Mouse (Mus musculus) midbrain, embryonic 16.5 days (tissue): ENCODE measurements around the gene Atp10b. TPM values are rescaled to one million over a fixed set of nuclear protein-coding genes. Genes with fewer than 3 reads are reported as not detected.

ENCODE experiments used
- ATAC-seq: fragments of 200-750 bp; cut with Nextera tagmentation; 2 replicates; pipeline ENCODE4 v1.8.0; 2017; ENCODE audit warnings: moderate TSS enrichment
- H3K27ac ChIP-seq: fragments of 300-500 bp; sonication (generic); 2 replicates; pipeline ENCODE4 v1.5.1; 2014; ENCODE audit warnings: mild to moderate bottlenecking, low read length, mixed read lengths
- H3K27me3 ChIP-seq: fragments of 300-500 bp; sonication (generic); 2 replicates; pipeline ENCODE4 v1.6.1; 2014; ENCODE audit warnings: low read depth, low read length, mixed read lengths; ENCODE audit not compliant: control insufficient read depth, insufficient read depth
- H3K36me3 ChIP-seq: fragments of 300-500 bp; sonication (generic); 2 replicates; pipeline ENCODE4 v1.6.1; 2014; ENCODE audit warnings: mild to moderate bottlenecking, low read length, moderate library complexity, mixed read lengths; ENCODE audit not compliant: control insufficient read depth, insufficient read depth
- H3K4me1 ChIP-seq: fragments of 300-500 bp; sonication (generic); 2 replicates; pipeline ENCODE4 v1.6.1; 2014; ENCODE audit warnings: mild to moderate bottlenecking, low read length, mixed read lengths; ENCODE audit not compliant: control insufficient read depth, insufficient read depth
- H3K4me2 ChIP-seq: fragments of 300-500 bp; sonication (generic); 2 replicates; pipeline ENCODE4 v1.6.1; 2014; ENCODE audit warnings: mild to moderate bottlenecking, low read length, mixed read lengths
- H3K4me3 ChIP-seq: fragments of 300-500 bp; sonication (generic); 2 replicates; pipeline ENCODE4 v1.5.1; 2014; ENCODE audit warnings: low read depth, mild to moderate bottlenecking, low read length, moderate library complexity, mixed read lengths
- H3K9ac ChIP-seq: fragments of 300-500 bp; sonication (generic); 2 replicates; pipeline ENCODE4 v1.6.1; 2014; ENCODE audit warnings: low read depth, low read length, mixed read lengths
- H3K9me3 ChIP-seq: fragments of 300-500 bp; sonication (generic); replicated peaks from 2 replicates; pipeline ENCODE4 v1.6.1; 2014; ENCODE audit warnings: mild to moderate bottlenecking, low read length, mixed read lengths; ENCODE audit not compliant: control insufficient read depth, poor library complexity, severe bottlenecking
- WGBS: fragments of 180-500 bp; shearing (Covaris S2); extraction: QIAGEN DNeasy Blood & Tissue Kit; methylation state at CpG from one replicate; pipeline ENCODE4 v1.1.7; 2014; 5-methylcytosine and 5-hydroxymethylcytosine counted together
- polyA plus RNA-seq: library from polyadenylated mRNA; unstranded; fragments of >200 nt; fragmentation: Nextera tagmentation; extraction: Ambion mirVana; gene quantifications from 2 replicates; pipeline ENCODE4 v1.2.1, GENCODE M21; 2015

The Atp10b gene
- polyA plus RNA-seq, 1 experiment from 2014 or later: 0.28 TPM

GRCm38 (mm10) chr11:43148341-43148740 is 1.3 kb upstream of the Atp10b start:
- WGBS: 95% methylated on average over 1 of the region's 1 CpGs
- Histone ChIP-seq H3K27me3 (no peaks in the 10 kb centered on the region), H3K4me3 (no peak overlapping the region), H3K27ac (no peak overlapping the region), H3K9ac (no peak overlapping the region), H3K9me3 (no peaks in the 10 kb centered on the region), H3K4me2 (no peak overlapping the region), H3K36me3 (no peaks in the 10 kb centered on the region), H3K4me1 (no peaks in the 10 kb centered on the region)
- ATAC-seq: no peak

GRCm38 (mm10) chr11:43155004-43155403 is 5.3 kb downstream of the Atp10b start:
- H3K27ac ChIP-seq: no peak overlapping the region
- H3K9me3 ChIP-seq: no peaks in the 10 kb centered on the region
- H3K4me1 ChIP-seq: no peaks in the 10 kb centered on the region
- H3K27me3 ChIP-seq: no peaks in the 10 kb centered on the region
- H3K4me2 ChIP-seq: no peak overlapping the region
- H3K36me3 ChIP-seq: no peaks in the 10 kb centered on the region
- no peak overlapping the region for H3K9ac ChIP-seq
- ATAC-seq: no peak
- no peak overlapping the region for H3K4me3 ChIP-seq
- WGBS: 88% methylated on average over 1 of the region's 1 CpGs

DNA sequence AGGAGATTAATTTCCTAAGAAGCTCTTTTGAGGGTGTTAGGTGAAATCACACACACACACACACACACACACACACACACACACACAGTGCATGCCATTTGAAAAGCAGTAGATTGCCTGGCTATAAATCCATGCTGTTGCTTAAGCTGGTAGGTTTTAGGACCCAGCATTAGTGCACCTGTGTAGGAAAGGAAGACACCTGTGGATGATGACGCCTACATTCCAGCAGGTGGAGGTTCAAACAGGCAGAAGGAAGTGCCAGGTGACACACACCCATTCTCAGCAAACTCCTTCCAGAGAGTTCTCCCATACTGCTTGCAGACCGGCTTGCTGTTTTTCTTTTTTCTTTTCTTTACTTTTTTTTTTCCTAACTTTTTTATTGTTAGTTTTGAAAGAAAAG is 5.7 kb downstream of the Atp10b start:
- H3K27me3 ChIP-seq: no peaks in the 10 kb centered on the region
- no peak overlapping the region for H3K27ac ChIP-seq
- no peaks in the 10 kb centered on the region for H3K4me1 ChIP-seq
- no peak overlapping the region for H3K9ac ChIP-seq
- no peak overlapping the region for H3K4me3 ChIP-seq
- H3K9me3 ChIP-seq: no peaks in the 10 kb centered on the region
- ATAC-seq: no peak
- H3K36me3 ChIP-seq: no peaks in the 10 kb centered on the region
- 86% methylated on average over 2 of the region's 2 CpGs for WGBS
- H3K4me2 ChIP-seq: no peak overlapping the region

DNA sequence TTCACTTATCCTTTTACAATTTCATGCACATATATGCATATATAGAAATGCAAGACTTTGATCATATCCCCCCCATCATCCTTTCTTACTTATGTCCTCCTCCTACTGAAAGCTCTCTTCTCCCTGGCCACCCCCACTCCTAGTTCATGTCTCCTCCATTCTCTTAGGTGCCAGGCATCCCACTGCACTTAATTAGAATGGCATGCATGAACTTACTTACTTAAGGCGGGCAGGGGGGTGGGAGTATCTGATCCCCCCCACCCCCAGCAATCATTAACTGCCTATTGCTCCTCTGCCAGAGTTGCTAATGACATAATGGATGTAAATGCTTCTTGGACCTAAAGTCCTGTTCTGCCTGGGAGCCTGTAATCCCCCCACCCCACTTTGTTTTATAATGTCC is 9.1 kb downstream of the Atp10b start:
- no peaks in the 10 kb centered on the region for H3K36me3 ChIP-seq
- no peak for ATAC-seq
- no peak overlapping the region for H3K9ac ChIP-seq
- H3K27ac ChIP-seq: no peak overlapping the region
- H3K4me2 ChIP-seq: no peak overlapping the region
- no peak overlapping the region for H3K4me3 ChIP-seq
- no peaks in the 10 kb centered on the region for H3K9me3 ChIP-seq
- no peaks in the 10 kb centered on the region for H3K4me1 ChIP-seq
- WGBS: 53% methylated on average over 1 of the region's 1 CpGs
- no peaks in the 10 kb centered on the region for H3K27me3 ChIP-seq

DNA sequence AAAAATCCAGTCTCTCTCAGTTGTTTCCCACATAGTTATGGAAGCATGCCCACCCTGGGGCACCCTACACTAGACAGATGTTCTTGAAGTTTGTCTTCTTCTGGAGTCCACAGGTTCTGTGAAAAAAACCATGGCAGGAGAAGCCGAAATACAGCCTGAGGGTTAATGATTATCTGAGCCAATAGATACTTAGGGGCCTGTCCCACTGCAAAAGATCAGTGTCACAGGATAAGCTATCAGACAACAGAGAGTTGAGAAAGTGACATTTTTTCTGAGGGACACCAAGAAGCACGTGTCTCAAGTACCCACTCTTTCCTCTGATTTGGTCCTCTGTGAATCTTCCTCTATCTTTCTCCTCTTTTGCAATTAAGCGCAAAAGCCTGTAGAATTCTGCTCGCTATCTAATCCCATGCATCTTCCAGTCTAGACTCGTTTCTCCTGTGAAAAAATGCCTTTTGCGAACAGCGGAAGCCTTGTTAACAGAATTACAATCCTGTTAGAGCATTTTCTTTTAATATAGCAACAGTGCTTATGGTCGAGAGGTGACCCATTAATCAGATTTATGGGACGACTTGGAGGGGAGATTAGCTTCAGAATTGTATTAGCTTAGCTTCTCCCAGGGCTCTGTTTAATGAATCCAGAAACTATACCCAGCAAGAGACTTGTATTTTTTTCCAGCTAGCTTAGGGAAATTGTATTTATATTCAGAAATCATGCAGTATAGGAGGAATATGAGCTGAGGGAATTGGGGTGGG is 10.7 kb downstream of the Atp10b start:
- ATAC-seq: no peak
- Histone ChIP-seq H3K27me3 (no peaks in the 10 kb centered on the region), H3K4me1 (no peaks in the 10 kb centered on the region), H3K4me3 (no peak overlapping the region), H3K27ac (no peak overlapping the region), H3K9ac (no peak overlapping the region), H3K4me2 (no peak overlapping the region), H3K36me3 (no peaks in the 10 kb centered on the region), H3K9me3 (no peaks in the 10 kb centered on the region)
- WGBS: 68% methylated on average over 9 of the region's 9 CpGs

GRCm38 (mm10) chr11:43170601-43171000 is 20.9 kb downstream of the Atp10b start:
- no peak overlapping the region for H3K9ac ChIP-seq
- no peak overlapping the region for H3K4me2 ChIP-seq
- H3K36me3 ChIP-seq: no peaks in the 10 kb centered on the region
- H3K27me3 ChIP-seq: no peaks in the 10 kb centered on the region
- ATAC-seq: no peak
- H3K4me1 ChIP-seq: no peaks in the 10 kb centered on the region
- no peak overlapping the region for H3K27ac ChIP-seq
- WGBS: 82% methylated on average over 2 of the region's 2 CpGs
- H3K4me3 ChIP-seq: no peak overlapping the region
- no peaks in the 10 kb centered on the region for H3K9me3 ChIP-seq

DNA sequence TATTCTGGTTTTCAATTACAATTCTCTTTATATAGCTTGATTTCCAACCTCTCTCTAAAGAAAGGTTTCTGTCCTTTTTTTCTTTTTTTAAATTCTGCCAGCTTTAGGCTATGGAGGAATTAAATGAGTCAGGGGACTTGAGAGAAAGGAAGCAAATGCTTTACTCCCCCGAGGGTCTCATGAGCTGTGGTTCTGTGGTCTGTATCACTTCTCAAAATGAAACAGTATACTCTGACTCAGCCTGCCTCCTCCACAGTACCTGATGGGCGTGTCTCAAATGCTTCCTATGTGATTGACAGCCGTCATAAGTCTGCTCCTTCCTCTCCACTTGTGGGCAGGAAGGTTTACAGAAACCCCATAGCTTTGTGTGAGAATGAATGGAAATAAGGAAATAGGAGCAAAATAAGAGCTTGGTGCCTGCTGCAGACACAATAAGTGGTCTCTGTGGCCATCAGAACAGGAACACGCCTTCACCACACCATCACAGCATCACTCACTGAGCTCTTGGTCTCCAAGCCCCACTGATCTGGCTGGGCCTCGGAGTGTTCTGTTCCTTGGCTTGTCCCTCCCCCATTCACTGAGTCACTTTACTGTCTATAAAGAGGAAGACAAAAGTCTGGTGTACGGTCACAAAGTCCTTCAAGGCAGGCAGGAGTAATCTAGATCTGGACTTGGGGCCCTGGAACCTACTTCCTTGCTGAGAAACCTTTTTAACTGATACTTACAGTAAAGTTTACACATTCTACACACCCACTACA is 24.9 kb downstream of the Atp10b start:
- no peaks in the 10 kb centered on the region for H3K9me3 ChIP-seq
- no peak overlapping the region for H3K9ac ChIP-seq
- H3K27me3 ChIP-seq: no peaks in the 10 kb centered on the region
- no peak overlapping the region for H3K4me2 ChIP-seq
- no peak overlapping the region for H3K27ac ChIP-seq
- ATAC-seq: no peak
- H3K4me3 ChIP-seq: no peak overlapping the region
- no peaks in the 10 kb centered on the region for H3K36me3 ChIP-seq
- H3K4me1 ChIP-seq: no peaks in the 10 kb centered on the region
- WGBS: 80% methylated on average over 6 of the region's 6 CpGs

GRCm38 (mm10) chr11:43182401-43182800 is 32.7 kb downstream of the Atp10b start:
- no peak overlapping the region for H3K9ac ChIP-seq
- H3K4me2 ChIP-seq: no peak overlapping the region
- WGBS: 85% methylated on average over 2 of the region's 2 CpGs
- no peak overlapping the region for H3K4me3 ChIP-seq
- no peak overlapping the region for H3K27ac ChIP-seq
- H3K27me3 ChIP-seq: no peaks in the 10 kb centered on the region
- no peaks in the 10 kb centered on the region for H3K36me3 ChIP-seq
- H3K9me3 ChIP-seq: no peaks in the 10 kb centered on the region
- no peaks in the 10 kb centered on the region for H3K4me1 ChIP-seq
- ATAC-seq: no peak

- Histone ChIP-seq H3K27ac (no peak overlapping the region), H3K4me3 (no peak overlapping the region), H3K4me2 (no peak overlapping the region), H3K4me1 (no peaks in the 10 kb centered on the region), H3K9ac (no peak overlapping the region), H3K27me3 (no peaks in the 10 kb centered on the region), H3K36me3 (no peaks in the 10 kb centered on the region), H3K9me3 (no peaks in the 10 kb centered on the region)
- WGBS: 86% methylated on average over 1 of the region's 1 CpGs
- no peak for ATAC-seq
Observed at GRCm38 (mm10) chr11:43182816-43183215, 33.1 kb downstream of the Atp10b start.
